Mouse (Mus musculus) testis, adult 2 months (tissue): ENCODE measurements around the gene Glrx.

Experiments used
- CTCF ChIP-seq: fragments of 200-500 bp; IDR thresholded peaks from 2 replicates; pipeline ENCODE4 v1.5.1; 2012; ENCODE audit warnings: low read depth, mild to moderate bottlenecking, inconsistent platforms, low read length, moderate library complexity; ENCODE audit not compliant: control insufficient read depth, insufficient read depth, insufficient replicate concordance
- POLR2A ChIP-seq: fragments of 200-500 bp; IDR thresholded peaks from 2 replicates; pipeline ENCODE4 v1.6.1; 2012; ENCODE audit warnings: low read depth, mild to moderate bottlenecking, inconsistent platforms, low read length, moderate library complexity; ENCODE audit not compliant: control insufficient read depth

GRCm38 (mm10) chr13:75831710-75832109 is 8.0 kb upstream of the Glrx start:
- TF ChIP-seq POLR2A = no peak
- no peak for TF ChIP-seq CTCF
